Mouse (Mus musculus) liver, embryonic 14.5 days (tissue): ENCODE data around the gene Nipa2. TPM values are rescaled to one million over a fixed set of nuclear protein-coding genes. Genes with fewer than 3 reads are reported as not detected.

Experiments used
- ATAC-seq: fragments of 200-750 bp; cut with Nextera tagmentation; 2 replicates; pipeline ENCODE4 v1.8.0; 2017; ENCODE audit warnings: moderate number of reproducible peaks, mild to moderate bottlenecking, moderate library complexity; ENCODE audit not compliant: insufficient read depth
- DNase-seq, 3 experiments: peaks; one replicate each; pipeline ENCODE4 v3.0.0-alpha.2; 2012 to 2013; ENCODE audit warnings: low read depth in 3 of 3, low spot score in 3 of 3
- H3K27ac ChIP-seq: fragments of 300-500 bp; sonication (generic); 2 replicates; pipeline ENCODE4 v1.5.1; 2014; ENCODE audit warnings: moderate library complexity, mild to moderate bottlenecking, control low read depth, inconsistent platforms
- H3K27me3 ChIP-seq: fragments of 300-500 bp; sonication (generic); 2 replicates; pipeline ENCODE4 v1.6.1; 2014; ENCODE audit warnings: mild to moderate bottlenecking, low read length, moderate library complexity; ENCODE audit not compliant: control insufficient read depth, insufficient read depth
- H3K36me3 ChIP-seq: fragments of 300-500 bp; sonication (generic); replicated peaks from 2 replicates; pipeline ENCODE4 v1.6.1; 2014; ENCODE audit warnings: low read depth; ENCODE audit not compliant: control insufficient read depth, insufficient read depth
- H3K4me1 ChIP-seq, 2 experiments: fragments of 200-500 bp in 1 of 2; fragments of 300-500 bp in 1 of 2; sonication (generic) in 1 of 2; replicated peaks; 2 replicates each; pipeline ENCODE4 v1.6.1; 2012 to 2014; ENCODE audit warnings: antibody characterized with exemption in 1 of 2, inconsistent platforms in 1 of 2, low read length in 1 of 2; ENCODE audit not compliant: control insufficient read depth in 2 of 2, insufficient read depth in 2 of 2
- H3K4me2 ChIP-seq: fragments of 300-500 bp; sonication (generic); 2 replicates; pipeline ENCODE4 v1.6.1; 2014; ENCODE audit warnings: low read depth, mild to moderate bottlenecking, control low read depth, moderate library complexity
- H3K4me3 ChIP-seq, 2 experiments: fragments of 200-500 bp in 1 of 2; fragments of 300-500 bp in 1 of 2; sonication (generic) in 1 of 2; 2 replicates each; pipeline ENCODE4 v1.5.1; 2012 to 2014; ENCODE audit warnings: low read depth in 2 of 2, low read length in 2 of 2, mild to moderate bottlenecking in 2 of 2, control low read depth in 1 of 2, inconsistent platforms in 1 of 2, moderate library complexity in 1 of 2; ENCODE audit not compliant: insufficient read depth in 1 of 2
- H3K9ac ChIP-seq: fragments of 300-500 bp; sonication (generic); replicated peaks from 2 replicates; pipeline ENCODE4 v1.6.1; 2014; ENCODE audit warnings: mild to moderate bottlenecking, control low read depth, moderate library complexity
- H3K9me3 ChIP-seq: fragments of 300-500 bp; sonication (generic); 2 replicates; pipeline ENCODE4 v1.6.1; 2016; ENCODE audit warnings: low read length, mixed read lengths; ENCODE audit not compliant: control insufficient read depth
- CTCF ChIP-seq: IDR thresholded peaks from 2 replicates; pipeline ENCODE4 v1.5.1; 2016; ENCODE audit warnings: antibody characterized with exemption, low read depth, control low read depth
- EP300 ChIP-seq: IDR thresholded peaks from 2 replicates; pipeline ENCODE4 v1.6.1; 2016; ENCODE audit warnings: antibody characterized with exemption, low read depth
- WGBS: fragments of 180-500 bp; shearing (Covaris S2); extraction: QIAGEN DNeasy Blood & Tissue Kit; methylation state at CpG from one replicate; pipeline ENCODE4 v1.1.7; 2014; ENCODE audit not compliant: insufficient replicate concordance; 5-methylcytosine and 5-hydroxymethylcytosine counted together
- polyA plus RNA-seq, 2 experiments: library from polyadenylated mRNA; depleted of rRNA in 1 of 2; stranded (reverse) in 1 of 2; unstranded in 1 of 2; fragments of >200 nt; fragmentation: Nextera tagmentation in 1 of 2; extraction: Ambion mirVana in 1 of 2; gene quantifications; 2 replicates each; pipeline versions ENCODE4 v1.2.1 to v1.2.3; 2012 to 2014

Gene Nipa2
- polyA plus RNA-seq, 2 experiments = 9.8 to 27.5 TPM

GRCm38 (mm10) chr7:55912118-55912517 is 50.2 kb downstream of the Nipa2 start:
- Histone ChIP-seq H3K27me3 (no peaks in the 10 kb centered on the region), H3K9ac (no peak overlapping the region), H3K4me3 (no peak overlapping the region), H3K36me3 (no peaks in the 10 kb centered on the region; the same call in 1 of the 2 replicates), H3K4me2 (no peak overlapping the region), H3K9me3 (no peaks in the 10 kb centered on the region), H3K4me1 (no peaks in the 10 kb centered on the region; a peak in 1 of 4 replicates), H3K27ac (no peak overlapping the region)
- no peak for ATAC-seq
- TF ChIP-seq CTCF (no peak), EP300 (no peak)
- 72% methylated on average over 5 of the region's 5 CpGs for WGBS
- DNase-seq = no peak

- ATAC-seq = peak; percentile 39; the same call in 1 of the 2 replicates
- H3K27ac ChIP-seq = no peak overlapping the region
- 75% methylated on average over 8 of the region's 8 CpGs for WGBS
- H3K27me3 ChIP-seq = no peaks in the 10 kb centered on the region
- no peaks in the 10 kb centered on the region for H3K9me3 ChIP-seq
- no peak overlapping the region for H3K4me2 ChIP-seq
- H3K4me3 ChIP-seq = no peak overlapping the region
- no peak for TF ChIP-seq CTCF
- TF ChIP-seq EP300 = no peak
- no peaks in the 10 kb centered on the region; a peak in 1 of 4 replicates for H3K4me1 ChIP-seq
- no peak for DNase-seq
- no peak overlapping the region for H3K9ac ChIP-seq
- no peaks in the 10 kb centered on the region; the same call in 1 of the 2 replicates for H3K36me3 ChIP-seq
Observed at GRCm38 (mm10) chr7:55911371-55911770, 50.9 kb downstream of the Nipa2 start.

- no peak for DNase-seq
- no peaks in the 10 kb centered on the region; the same call in 1 of the 2 replicates for H3K36me3 ChIP-seq
- 67% methylated on average over 2 of the region's 2 CpGs for WGBS
Observed at GRCm38 (mm10) chr7:55910356-55910755, 51.9 kb downstream of the Nipa2 start.

GRCm38 (mm10) chr7:55909519-55909918 is 52.8 kb downstream of the Nipa2 start:
- WGBS = 79% methylated on average over 1 of the region's 1 CpGs
- DNase-seq (no peak), ATAC-seq (no peak)
- no peak overlapping the region for H3K4me3 ChIP-seq
- H3K36me3 ChIP-seq = no peaks in the 10 kb centered on the region
- H3K4me1 ChIP-seq = no peaks in the 10 kb centered on the region; a peak in 1 of 4 replicates
- H3K9me3 ChIP-seq = no peaks in the 10 kb centered on the region
- no peak overlapping the region for H3K4me2 ChIP-seq
- no peak for TF ChIP-seq CTCF
- no peak for TF ChIP-seq EP300
- no peaks in the 10 kb centered on the region for H3K27me3 ChIP-seq
- H3K27ac ChIP-seq = no peak overlapping the region
- H3K9ac ChIP-seq = no peak overlapping the region

More at GRCm38 (mm10) chr7:55910356-55910755, 51.9 kb downstream of the Nipa2 start:
- Histone ChIP-seq H3K9ac (no peak overlapping the region), H3K4me3 (no peak overlapping the region), H3K27ac (no peak overlapping the region), H3K27me3 (no peaks in the 10 kb centered on the region), H3K9me3 (no peaks in the 10 kb centered on the region), H3K4me2 (no peak overlapping the region), H3K4me1 (no peaks in the 10 kb centered on the region; a peak in 1 of 4 replicates)
- no peak for ATAC-seq
- no peak for TF ChIP-seq CTCF
- no peak for TF ChIP-seq EP300

GRCm38 (mm10) chr7:55905449-55905848 is 56.8 kb downstream of the Nipa2 start:
- Histone ChIP-seq H3K4me1 (no peaks in the 10 kb centered on the region), H3K4me2 (no peak overlapping the region), H3K27me3 (no peaks in the 10 kb centered on the region), H3K9me3 (no peaks in the 10 kb centered on the region), H3K4me3 (no peak overlapping the region), H3K9ac (no peak overlapping the region), H3K36me3 (no peaks in the 10 kb centered on the region), H3K27ac (no peak overlapping the region)
- DNase-seq (no peak), ATAC-seq (no peak)
- WGBS = 66% methylated on average over 2 of the region's 2 CpGs
- TF ChIP-seq CTCF = no peak
- no peak for TF ChIP-seq EP300
